Mouse (Mus musculus) midbrain, postnatal 0 days (tissue): ENCODE measurements around the gene Fxyd4. TPM values are rescaled to one million over a fixed set of nuclear protein-coding genes. Genes with fewer than 3 reads are reported as not detected.

Source experiments
- ATAC-seq: fragments of 200-750 bp; cut with Nextera tagmentation; 2 replicates; pipeline ENCODE4 v1.8.0; 2017; ENCODE audit warnings: moderate number of reproducible peaks, mild to moderate bottlenecking, moderate TSS enrichment, moderate library complexity; ENCODE audit not compliant: low FRiP score
- DNase-seq: peaks from one replicate; pipeline ENCODE4 v3.0.0-alpha.2; 2015; ENCODE audit warnings: low spot score
- H3K27ac ChIP-seq: fragments of 300-500 bp; sonication (generic); 2 replicates; pipeline ENCODE4 v1.5.1; 2014; ENCODE audit warnings: low read depth, mild to moderate bottlenecking, low read length, mixed read lengths
- H3K27me3 ChIP-seq: fragments of 300-500 bp; sonication (generic); 2 replicates; pipeline ENCODE4 v1.6.1; 2014; ENCODE audit warnings: low read length, control low read depth, mixed read lengths; ENCODE audit not compliant: insufficient read depth
- H3K36me3 ChIP-seq: fragments of 300-500 bp; sonication (generic); 2 replicates; pipeline ENCODE4 v1.6.1; 2014; ENCODE audit warnings: low read length, control low read depth, mixed read lengths; ENCODE audit not compliant: insufficient read depth
- H3K4me1 ChIP-seq: fragments of 300-500 bp; sonication (generic); 2 replicates; pipeline ENCODE4 v1.6.1; 2014; ENCODE audit warnings: mild to moderate bottlenecking, control low read depth, antibody characterized with exemption, low read length, mixed read lengths; ENCODE audit not compliant: insufficient read depth
- H3K4me2 ChIP-seq: fragments of 300-500 bp; sonication (generic); 2 replicates; pipeline ENCODE4 v1.6.1; 2014; ENCODE audit warnings: low read depth, mild to moderate bottlenecking, low read length, mixed read lengths; ENCODE audit not compliant: poor library complexity, severe bottlenecking
- H3K4me3 ChIP-seq: fragments of 300-500 bp; sonication (generic); 2 replicates; pipeline ENCODE4 v1.5.1; 2014; ENCODE audit warnings: low read depth, mild to moderate bottlenecking, low read length, moderate library complexity
- H3K9ac ChIP-seq: fragments of 300-500 bp; sonication (generic); replicated peaks from 2 replicates; pipeline ENCODE4 v1.6.1; 2014; ENCODE audit warnings: mild to moderate bottlenecking, low read length, moderate library complexity, mixed read lengths; ENCODE audit not compliant: poor library complexity, severe bottlenecking
- H3K9me3 ChIP-seq: fragments of 300-500 bp; sonication (generic); 2 replicates; pipeline ENCODE4 v1.6.1; 2016; ENCODE audit warnings: low read length, control low read depth
- CTCF ChIP-seq: IDR thresholded peaks from 2 replicates; pipeline ENCODE4 v1.5.1; 2016; ENCODE audit warnings: antibody characterized with exemption, mild to moderate bottlenecking
- WGBS: fragments of 180-500 bp; shearing (Covaris S2); extraction: QIAGEN DNeasy Blood & Tissue Kit; methylation state at CpG from one replicate; pipeline ENCODE4 v1.1.7; 2014; 5-methylcytosine and 5-hydroxymethylcytosine counted together
- polyA plus RNA-seq: library from polyadenylated mRNA; unstranded; fragments of >200 nt; fragmentation: Nextera tagmentation; extraction: Ambion mirVana; gene quantifications from 2 replicates; pipeline ENCODE4 v1.2.1, GENCODE M21; 2015
- total RNA-seq: library from RNA; depleted of rRNA; stranded (reverse); fragments of >200 nt; gene quantifications from 2 replicates; pipeline ENCODE4 v1.2.3, GENCODE M21; 2014

Fxyd4 gene
- total and polyA plus RNA-seq, 2 experiments from 2014 or later: 0.96 TPM; not detected in 1

DNA sequence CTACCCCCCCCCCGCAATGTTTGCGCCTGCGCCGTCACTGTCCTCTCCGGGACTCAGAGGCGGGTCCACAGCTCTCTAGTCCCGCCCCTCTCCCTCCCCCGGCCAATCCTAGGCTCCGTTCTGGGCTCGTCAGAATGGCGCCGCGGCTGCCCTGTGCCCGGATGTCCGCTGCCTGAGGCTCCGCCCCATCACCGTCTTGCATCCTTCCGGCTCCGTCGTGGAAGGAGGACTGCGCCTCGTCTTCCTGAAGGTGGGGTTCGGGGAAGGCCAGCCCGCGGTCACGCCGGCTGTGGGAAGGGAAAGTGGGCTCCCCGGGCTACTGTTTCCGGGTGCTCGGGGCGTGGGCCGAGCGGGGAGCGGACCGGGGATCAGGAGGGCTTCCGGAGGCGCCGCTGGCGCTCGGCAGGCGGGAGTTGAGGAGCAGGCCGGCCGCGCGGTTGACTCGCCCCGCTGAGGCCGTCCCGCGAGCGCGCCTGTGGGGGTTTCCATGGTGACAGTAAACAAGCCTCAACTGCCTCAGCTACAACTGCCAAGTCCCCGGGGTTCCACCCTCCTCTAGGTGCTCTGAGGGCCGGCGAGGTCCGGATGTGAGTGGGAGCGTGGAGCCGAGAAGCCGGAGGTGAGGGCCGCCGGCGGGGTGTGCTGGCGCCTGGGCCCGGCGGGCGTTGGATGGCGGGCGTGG lies 30.8 kb downstream of the Fxyd4 start:
- peak overlapping the region; percentile 97 for H3K4me2 ChIP-seq
- no peaks in the 10 kb centered on the region for H3K9me3 ChIP-seq
- ATAC-seq: peak; percentile 99
- H3K4me1 ChIP-seq: no peaks in the 10 kb centered on the region; the same call in 1 of the 2 replicates
- peak; percentile 22 for TF ChIP-seq CTCF
- H3K36me3 ChIP-seq: no peaks in the 10 kb centered on the region
- H3K9ac ChIP-seq: peak overlapping the region; percentile 85
- H3K27me3 ChIP-seq: no peaks in the 10 kb centered on the region
- under 1% methylated on average over 52 of the region's 68 CpGs for WGBS
- DNase-seq: peak; percentile 99
- peak overlapping the region; percentile 88 for H3K27ac ChIP-seq
- H3K4me3 ChIP-seq: peak overlapping the region; percentile 81

DNA sequence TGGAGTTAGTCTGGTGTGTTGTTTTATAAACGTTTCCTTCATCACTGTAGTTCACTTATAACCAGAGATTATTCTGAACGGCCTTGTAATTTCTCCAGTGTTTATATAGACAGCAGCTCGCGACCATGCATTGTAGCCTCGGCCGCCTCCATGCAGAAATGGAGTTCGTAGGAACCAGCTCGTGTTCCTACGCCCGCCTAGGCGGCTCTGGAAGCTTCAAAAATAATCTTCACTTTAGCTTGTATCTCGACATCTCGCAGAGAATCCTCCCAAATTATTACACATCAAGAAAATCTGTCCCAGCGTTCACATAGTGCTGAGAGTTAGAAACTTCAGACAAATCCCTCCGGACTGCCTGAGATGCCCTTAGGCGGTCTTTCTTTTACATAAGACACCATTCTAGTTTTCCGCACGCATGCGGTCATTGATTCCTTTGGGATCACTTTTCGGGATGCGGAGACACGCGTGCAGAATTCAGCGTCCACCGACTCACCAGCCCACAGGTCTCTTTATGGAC lies 31.4 kb downstream of the Fxyd4 start:
- DNase-seq (peak; percentile 71), ATAC-seq (peak; percentile 38)
- no peak for TF ChIP-seq CTCF
- Histone ChIP-seq H3K4me2 (peak overlapping the region; percentile 46), H3K4me3 (peak overlapping the region; percentile 81), H3K27me3 (no peaks in the 10 kb centered on the region), H3K36me3 (no peaks in the 10 kb centered on the region), H3K4me1 (no peaks in the 10 kb centered on the region; the same call in 1 of the 2 replicates), H3K9ac (0 out of 2 replicates have a peak overlapping the region, but pooled peaks have one; percentile 3), H3K27ac (peak overlapping the region; percentile 26), H3K9me3 (no peaks in the 10 kb centered on the region)
- WGBS: under 1% methylated on average over 25 of the region's 25 CpGs

DNA sequence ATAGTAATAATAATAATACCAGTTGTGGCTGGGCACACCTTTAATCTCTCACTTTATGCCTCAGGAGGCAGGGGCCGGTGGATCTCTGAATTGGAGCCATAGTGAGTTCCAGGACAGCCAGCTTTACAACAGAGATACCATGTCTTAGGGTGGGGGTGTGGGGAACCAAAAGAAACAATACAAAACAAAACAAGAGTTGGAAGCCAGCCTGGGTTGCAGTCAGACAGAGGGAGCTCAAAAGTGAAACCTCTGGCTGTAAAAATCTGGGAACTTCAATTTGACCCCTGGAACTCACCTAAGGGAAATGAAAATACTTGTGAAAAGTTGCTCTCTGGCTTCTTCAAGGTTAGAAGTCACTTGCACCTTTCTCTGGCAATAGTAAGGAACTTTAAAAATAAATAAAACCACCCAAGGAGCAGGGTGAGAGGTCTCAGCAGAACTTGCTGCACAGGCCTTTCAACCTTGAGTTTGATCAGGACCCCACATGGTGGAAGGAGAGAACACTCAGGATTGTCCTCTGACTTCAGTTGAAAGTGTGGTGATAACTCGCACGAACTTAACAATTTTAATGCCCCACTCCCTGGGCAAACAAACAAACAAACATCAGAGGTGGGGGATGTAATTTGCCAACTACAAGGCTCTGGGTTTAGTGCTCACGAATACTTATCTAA lies 32.1 kb downstream of the Fxyd4 start:
- H3K36me3 ChIP-seq: no peaks in the 10 kb centered on the region
- H3K9ac ChIP-seq: no peak overlapping the region
- no peaks in the 10 kb centered on the region for H3K27me3 ChIP-seq
- H3K4me3 ChIP-seq: peak overlapping the region; percentile 81; the same call in 1 of the 2 replicates
- ATAC-seq: no peak
- no peak for TF ChIP-seq CTCF
- H3K27ac ChIP-seq: peak overlapping the region; percentile 26; the same call in 1 of the 2 replicates
- H3K9me3 ChIP-seq: no peaks in the 10 kb centered on the region
- H3K4me2 ChIP-seq: peak overlapping the region; percentile 46
- no peaks in the 10 kb centered on the region; the same call in 1 of the 2 replicates for H3K4me1 ChIP-seq
- no peak for DNase-seq
- 31% methylated on average over 4 of the region's 4 CpGs for WGBS

DNA sequence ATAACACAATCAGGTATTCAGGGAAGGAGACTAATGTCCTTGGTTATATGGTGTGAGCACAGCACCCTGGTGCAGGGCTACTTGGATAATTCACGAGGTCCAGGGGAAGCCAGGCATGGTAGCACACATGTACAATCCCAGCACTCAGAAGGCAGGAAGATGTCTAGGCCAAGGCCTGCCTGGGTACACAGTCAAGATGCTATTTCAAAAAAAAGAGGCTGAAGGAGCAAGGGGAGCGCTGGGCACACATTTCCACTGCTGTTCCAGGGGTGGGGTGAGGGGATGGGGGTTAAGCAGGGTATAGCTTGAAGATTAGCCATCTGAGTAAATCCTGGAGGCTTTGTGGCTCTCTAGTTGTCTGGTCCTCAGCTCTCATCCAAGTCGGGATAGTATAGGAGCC lies 33.7 kb downstream of the Fxyd4 start:
- H3K9ac ChIP-seq: no peak overlapping the region
- 74% methylated on average over 3 of the region's 3 CpGs for WGBS
- no peak overlapping the region for H3K4me3 ChIP-seq
- no peak for TF ChIP-seq CTCF
- no peaks in the 10 kb centered on the region for H3K27me3 ChIP-seq
- H3K4me2 ChIP-seq: no peak overlapping the region
- H3K36me3 ChIP-seq: no peaks in the 10 kb centered on the region
- no peaks in the 10 kb centered on the region for H3K9me3 ChIP-seq
- DNase-seq (no peak), ATAC-seq (no peak)
- H3K4me1 ChIP-seq: no peaks in the 10 kb centered on the region; the same call in 1 of the 2 replicates
- H3K27ac ChIP-seq: no peak overlapping the region

DNA sequence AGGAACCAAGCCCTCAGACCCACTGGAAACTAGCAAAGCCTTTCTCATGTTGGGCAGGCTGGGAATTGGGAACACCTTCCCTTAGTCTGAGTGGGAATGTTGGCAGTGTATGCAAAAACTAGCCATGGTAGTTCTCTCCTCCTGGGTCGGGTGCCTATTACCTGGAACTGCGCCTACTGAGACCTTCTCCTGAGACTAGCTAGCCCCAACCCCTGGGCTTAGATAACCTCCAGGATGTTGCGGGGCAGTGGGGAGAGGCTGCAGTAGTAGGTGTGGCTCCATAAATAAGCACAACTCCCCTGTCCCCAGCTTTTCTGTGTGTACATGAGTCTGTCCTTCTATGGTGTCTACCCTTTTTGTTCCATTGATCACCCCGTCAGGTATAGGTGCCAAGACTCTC lies 34.9 kb downstream of the Fxyd4 start:
- Histone ChIP-seq H3K4me3 (no peak overlapping the region), H3K36me3 (no peaks in the 10 kb centered on the region), H3K27me3 (no peaks in the 10 kb centered on the region), H3K9ac (no peak overlapping the region), H3K27ac (no peak overlapping the region), H3K9me3 (no peaks in the 10 kb centered on the region), H3K4me1 (no peaks in the 10 kb centered on the region; the same call in 1 of the 2 replicates), H3K4me2 (no peak overlapping the region)
- DNase-seq (no peak), ATAC-seq (no peak)
- WGBS: 83% methylated on average over 4 of the region's 4 CpGs
- no peak for TF ChIP-seq CTCF
